Mouse (Mus musculus): ENCODE results near the gene Inpp1. TPM values are rescaled to one million over a fixed set of nuclear protein-coding genes. Genes with fewer than 3 reads are reported as not detected.
"Not testable (repeated sequence)": the region's sequence is repeated elsewhere in the genome, so short reads cannot be mapped to it uniquely, and the experiment has no call there.

Inpp1 gene
- 1 to 10 TPM; 4.4 to 7.6 (median 6.5) TPM for total RNA-seq (2022)

DNA sequence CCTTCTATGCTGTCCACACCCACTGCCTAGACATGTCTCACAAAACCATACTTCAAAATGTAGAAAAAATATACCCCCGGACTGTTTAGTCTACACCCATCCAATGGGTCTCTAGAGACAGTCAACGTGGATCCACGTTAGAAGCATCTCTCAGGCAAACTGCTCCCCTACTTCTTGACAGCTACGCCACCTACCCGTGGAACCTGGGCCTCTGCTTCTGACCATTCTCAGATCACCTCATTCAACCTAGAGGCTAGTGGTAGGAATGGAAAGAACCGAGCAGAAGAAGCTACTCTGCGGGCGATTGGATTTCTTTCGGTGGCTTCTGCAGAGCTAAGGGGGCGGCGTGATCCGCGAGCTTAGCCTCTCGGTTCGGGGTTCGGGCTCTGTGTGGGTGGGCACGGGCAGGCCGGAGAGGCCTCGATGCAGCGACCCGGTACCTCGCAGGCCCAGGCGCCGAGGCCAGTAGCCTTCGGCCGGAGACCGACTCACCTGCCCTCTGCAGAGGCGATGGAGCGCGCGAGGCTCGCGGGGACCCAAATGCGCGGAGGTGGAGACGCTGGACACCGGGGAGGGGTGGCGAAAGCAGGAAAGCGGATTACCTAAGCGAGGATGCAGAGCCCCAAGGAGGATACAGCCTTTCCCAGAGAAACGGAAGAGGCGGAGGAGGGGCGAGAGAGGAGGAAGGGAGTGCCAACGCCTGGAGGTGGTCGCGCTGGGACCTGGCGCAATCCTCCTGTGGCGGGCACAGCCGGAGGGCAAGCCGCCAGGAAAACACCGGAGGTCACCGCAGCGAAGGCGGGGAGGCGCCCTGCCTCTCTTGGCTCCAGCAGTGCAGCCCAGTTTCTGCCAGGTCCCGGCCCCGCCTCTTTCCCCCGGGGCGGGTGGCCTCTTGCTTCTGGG is at the start of gene Inpp1:
Inpp1 (minus strand) TSS at position 779 of the 903 bp plus-strand sequence.
- DNase-seq (ENCODE audit: low spot score in 2 of 2), result peak; percentile 70 to 80

DNA sequence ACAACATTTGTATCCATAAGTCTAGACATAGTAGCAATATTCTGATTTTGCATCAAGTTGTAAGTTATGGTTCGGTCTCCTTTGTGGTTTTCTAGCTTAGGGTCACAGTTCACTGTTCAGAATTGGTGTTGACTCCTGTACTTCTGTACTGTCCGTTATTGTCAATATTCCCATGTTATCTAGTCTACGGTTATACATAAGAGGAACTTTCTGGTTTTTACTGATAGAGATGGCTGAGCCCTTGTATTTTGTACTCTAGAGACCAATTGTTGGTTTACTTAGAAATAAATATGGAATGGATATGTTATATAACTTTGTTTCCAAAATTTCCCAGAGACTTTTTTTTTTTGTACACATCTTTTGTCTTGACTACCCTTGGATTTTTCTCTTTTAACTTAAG is 48.5 kb upstream of the Inpp1 start:
- no peak for DNase-seq (ENCODE audit: low spot score in 2 of 2)

DNA sequence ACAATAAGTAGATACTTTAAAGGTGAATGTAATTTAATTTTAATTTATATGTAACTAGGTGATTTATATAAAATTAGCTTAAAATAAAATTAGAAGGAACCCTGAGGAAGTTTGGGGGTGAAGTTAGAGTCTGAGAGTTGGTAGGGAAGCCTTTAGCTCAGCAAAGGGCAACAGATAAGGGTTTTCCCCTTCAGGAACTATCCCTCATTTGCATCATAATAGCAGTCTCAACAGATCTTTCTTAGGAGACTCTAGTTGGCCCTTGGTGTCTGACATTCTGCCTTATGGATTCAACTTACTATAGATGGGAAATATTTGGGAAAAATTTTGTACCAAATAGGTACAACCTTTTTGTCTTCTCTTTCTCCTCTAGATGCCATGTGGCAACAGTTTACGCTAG is 46.7 kb upstream of the Inpp1 start:
- DNase-seq (ENCODE audit: low spot score in 2 of 2), result no peak

DNA sequence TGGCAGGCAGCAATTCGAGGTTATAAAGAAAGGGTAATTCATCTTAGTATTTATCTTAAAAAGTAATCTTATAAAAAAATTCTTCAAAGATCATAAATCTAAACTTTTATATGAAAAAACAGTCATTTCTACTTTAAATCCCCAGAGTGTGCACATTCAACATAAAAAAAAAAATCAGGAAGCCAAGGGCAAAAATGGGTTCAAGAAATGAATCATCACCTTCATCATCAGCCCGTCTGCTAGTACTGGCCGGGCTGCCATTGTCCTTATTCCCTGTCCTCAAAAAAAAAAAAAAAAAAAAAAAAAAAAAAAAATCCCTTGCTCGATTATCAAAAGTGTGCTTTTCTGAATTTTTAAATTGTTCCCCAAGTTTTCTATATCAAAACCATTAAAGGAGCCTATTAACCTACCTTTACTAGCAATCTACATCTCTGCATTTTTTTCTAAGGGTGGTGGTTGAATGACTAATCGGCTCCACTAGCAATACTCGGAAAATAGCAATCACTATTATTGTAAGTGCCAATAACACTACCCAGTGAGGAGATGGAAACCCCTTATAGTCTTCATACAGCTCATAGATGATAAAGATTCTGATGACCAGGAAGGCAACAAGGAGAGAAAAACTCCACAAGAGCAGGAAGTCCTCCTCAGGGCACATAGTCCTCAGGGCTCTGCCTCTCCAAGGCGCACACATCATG is 38.6 kb upstream of the Inpp1 start:
- DNase-seq (ENCODE audit: low spot score in 2 of 2), result no peak

DNA sequence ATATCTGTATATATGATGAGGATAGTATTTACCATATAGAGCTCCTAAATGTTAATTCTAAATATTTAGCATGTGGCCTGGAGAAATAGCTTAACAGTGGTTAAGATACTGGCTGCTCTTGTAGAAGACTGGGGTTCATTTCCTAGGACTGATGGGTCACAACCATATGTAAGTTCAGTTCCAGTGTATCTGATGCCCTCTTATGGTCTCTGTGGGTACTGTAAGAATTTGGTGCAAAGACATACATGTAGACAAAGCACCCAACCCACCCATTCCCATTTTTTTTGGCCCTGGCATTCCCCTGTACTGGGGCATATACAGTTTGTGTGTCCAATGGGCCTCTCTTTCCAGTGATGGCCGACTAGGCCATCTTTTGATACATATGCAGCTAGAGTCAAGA is 36.5 kb upstream of the Inpp1 start:
- not testable (repeated sequence) for DNase-seq (ENCODE audit: low spot score in 2 of 2)

DNA sequence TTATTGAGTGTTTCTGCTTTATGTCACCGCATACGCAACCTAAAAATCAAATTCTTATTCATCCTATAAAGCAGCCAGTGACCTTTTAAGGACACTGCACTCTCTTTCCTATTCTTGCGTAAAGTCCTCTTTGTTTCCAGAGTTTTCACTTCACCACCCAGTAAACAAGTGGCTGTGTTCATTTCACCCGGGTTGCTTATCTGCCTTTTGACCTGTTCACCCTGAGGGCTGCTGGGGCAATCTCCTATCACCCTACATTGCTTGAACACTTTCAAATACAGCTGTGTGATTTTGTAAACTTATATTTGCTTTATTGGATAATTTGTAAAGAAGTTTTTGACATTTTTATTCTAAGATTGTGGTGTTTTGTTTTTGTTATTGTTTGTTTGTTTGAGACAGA is 31.9 kb upstream of the Inpp1 start:
- DNase-seq (ENCODE audit: low spot score in 2 of 2), result no peak

DNA sequence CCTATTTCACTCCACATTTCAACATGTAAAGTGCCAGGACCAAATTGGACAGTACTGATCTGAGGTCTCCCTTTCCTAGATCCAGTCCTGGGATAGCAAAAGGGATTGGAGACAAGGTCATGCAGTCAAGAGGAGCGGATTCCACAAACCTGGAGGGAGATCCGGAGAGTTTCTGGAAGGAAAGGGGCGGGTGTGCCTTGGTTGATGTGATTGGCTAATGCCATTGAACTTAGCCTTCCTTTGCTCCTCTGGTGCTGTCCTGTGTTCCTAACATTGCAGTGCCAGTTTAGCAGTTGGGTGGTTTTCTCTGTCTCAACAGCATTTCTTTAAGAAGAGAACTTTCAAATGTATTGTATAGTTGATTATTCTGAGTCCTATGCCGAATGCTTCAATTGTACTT is 29.1 kb upstream of the Inpp1 start:
- DNase-seq (ENCODE audit: low spot score in 2 of 2), result no peak

DNA sequence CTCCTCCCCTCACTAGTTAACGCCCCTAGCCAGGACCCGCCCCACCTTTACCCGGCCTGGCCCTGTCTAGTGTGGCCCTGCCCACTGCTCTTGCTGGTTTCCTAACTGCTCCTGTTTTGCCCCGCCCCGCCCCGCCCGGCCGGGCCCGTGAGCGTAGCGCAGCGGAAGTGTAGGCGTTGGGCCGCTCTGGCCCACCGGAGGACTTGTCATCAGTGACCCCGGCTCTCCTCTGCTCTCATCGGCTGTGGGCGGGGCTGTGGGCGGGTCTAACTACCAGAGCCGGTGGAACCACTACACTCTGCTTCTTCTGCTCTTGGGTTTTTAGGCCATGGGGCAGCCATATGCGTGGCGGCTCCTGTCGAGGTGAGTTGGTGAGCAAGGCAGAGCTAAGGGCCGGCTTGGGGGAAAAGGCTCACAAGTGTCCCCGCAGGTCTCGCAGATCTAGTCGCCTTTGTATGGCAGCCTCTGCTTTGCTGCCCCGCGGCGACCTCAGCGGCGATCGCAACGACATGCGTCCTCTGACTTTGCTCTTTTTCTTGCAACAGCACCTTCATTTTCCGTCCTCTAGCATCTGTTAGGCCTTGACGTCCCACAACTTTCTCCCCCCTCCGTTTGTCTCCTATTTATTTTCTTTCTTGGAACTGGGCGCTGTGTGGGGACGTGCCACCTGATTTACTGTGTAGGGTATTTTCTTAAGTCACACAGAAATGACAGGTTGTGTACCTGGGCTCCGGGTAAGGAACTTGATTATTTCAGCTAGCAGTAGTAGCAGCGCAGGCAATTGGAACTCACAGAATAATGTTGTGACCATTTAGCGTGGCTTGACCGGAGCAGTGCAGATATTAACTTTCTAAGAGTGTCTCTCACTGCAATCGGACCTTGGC is 27.5 kb upstream of the Inpp1 start, which contains the start of gene Hibch:
Hibch (plus strand) TSS at position 148 of the 884 bp plus-strand sequence.
- DNase-seq (ENCODE audit: low spot score in 2 of 2), result peak; percentile 99

DNA sequence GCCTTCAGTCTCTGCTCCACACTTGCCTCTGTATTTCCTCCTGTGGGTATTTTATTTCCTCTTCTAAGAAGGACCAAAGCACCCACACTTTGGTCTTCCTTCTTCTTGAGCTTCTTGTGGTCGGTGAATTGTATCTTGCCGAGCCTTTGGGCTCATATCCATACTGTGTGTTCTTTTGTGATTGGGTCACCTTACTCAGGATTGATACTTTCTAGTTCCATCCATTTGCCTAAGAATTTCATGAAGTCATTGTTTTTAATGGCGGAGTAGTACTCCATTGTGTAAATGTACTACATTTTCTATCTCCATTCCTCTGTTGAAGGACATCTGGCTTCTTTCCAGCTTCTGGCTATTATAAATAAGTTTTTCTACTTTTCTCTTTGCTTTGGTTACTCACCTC is 26.9 kb upstream of the Inpp1 start:
- no peak for DNase-seq (ENCODE audit: low spot score in 2 of 2)

DNA sequence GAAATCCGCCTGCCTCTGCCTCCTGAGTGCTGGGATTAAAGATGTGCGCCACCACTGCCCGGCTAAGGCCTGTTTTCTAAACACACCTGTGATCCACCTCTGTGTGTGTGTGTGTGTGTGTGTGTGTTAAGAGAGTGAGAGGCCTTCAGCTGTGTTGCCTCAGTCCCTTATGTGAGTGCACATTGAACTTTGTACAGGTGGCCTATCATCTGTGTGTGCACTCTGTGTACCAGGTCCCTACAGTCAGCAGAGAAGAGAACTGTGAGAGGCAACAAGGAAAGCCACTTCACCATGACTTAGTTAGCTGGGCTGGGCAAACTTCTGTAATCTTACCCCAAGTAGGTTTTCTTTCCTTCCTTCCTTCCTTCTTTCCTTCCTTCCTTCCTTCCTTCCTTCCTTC is 21.6 kb upstream of the Inpp1 start:
- no peak for DNase-seq (ENCODE audit: low spot score in 2 of 2)

DNA sequence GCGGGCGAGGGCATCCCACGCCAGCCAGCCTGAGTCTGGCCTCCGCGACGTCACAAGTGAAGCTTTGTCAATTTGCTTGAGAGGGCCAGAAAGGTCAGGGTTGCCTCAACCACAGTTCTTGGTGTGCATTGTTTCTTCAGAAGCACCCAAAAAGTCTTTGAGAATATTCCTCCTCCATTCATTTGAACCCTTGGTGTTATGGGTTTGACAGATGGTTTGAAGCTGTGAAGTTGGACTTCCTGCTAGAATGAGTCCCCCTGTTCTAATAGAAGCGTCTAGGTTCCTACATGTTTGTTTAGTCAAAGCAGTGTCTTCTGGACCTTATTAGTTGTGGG is 292 bp upstream of the Inpp1 start:
- no peak for DNase-seq (ENCODE audit: low spot score in 2 of 2)

DNA sequence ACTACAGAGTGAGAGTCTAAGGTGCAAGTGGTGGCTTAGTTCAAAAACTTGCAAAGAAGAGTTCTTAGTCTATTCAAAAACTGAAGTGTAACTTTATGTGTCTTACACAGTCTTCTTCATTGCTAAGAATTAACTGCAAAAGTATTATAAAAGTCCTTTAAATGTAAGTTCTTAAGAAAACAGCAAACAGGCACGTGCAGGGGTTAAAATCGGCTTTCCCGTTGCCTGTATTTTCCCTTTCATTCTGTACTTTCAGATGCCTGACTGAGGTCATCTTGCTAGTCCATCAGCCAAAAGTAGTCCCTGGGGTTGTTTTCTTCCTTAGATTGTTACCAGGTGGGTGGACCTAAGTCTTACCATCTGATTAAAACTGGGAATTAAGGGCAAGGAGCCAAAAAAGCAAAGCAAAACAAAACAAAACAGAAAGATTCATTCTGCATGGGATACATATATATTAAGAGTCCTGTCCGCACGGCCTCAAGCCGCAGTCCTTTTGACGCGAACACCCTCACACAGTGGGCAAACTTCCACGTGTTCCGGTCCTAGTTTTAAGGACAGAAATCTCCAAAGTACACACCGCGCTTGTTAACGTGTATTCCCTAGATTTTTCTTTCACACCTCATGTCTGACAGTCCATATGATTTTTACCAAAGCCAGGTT is 1.1 kb downstream of the Inpp1 start:
- no peak for DNase-seq (ENCODE audit: low spot score in 2 of 2)

DNA sequence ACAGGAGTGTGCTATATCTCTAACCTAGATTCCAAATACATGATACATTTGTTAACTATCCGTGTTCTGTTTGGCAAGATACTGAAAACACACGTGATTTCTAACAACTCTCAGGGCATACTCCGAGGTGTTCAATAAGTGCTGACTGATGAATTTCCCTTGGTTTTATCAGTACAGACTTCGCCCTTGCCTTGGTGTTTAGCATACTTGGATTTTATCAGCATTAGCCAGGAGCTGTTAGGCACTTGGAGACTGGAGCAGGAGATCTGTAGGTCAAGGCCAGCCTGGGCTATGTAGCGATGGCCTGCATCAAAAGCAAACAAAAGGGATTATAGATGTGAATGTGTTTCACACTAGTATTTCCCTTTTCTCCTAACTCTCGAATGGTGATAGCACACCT is 9.0 kb downstream of the Inpp1 start:
- DNase-seq (ENCODE audit: low spot score in 2 of 2), result no peak

DNA sequence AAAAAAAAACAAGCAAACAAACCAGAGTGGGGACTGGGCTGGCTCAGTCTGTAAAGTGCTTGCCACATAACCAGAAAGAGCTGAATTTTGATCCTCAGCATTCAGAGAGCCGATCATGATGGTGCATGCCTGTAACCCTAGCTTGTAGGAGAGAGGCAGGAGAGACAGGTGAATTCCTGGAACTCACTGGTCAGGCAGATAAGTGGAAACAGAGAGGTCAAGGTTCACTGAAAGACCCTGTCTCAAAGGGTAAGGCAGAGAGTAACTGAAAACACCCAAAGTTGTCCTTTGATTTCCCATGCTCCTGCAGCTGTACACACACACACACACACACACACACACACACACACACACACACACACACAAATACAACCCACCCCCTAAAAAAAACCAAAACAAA is 12.4 kb downstream of the Inpp1 start:
- no peak for DNase-seq (ENCODE audit: low spot score in 2 of 2)

DNA sequence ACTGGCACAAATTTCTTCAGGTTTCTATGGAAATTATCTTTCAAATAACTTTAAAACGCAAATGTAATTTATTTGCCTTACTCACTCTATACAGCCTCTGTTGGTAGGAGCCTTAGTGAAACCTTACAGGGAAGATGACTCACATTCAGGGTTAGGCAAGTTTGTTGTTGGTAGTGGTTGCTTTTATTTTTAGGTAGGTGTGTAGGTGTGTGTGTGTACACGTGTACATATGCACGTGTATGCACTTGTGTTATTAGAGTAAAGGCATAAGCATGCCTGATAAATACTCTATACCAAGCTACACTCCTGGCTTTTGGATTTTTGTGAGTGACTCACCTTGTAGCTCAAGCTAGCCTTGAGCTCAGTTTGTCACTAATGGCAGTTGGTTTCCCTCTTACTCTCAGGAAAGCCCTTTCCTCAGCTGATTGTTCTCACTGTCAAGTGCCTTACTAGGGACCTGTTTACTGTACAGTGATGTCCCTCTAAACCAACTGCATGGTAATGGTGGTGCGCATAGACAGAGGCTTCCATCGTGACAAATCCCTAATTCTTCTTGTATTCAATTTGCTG is 15.0 kb downstream of the Inpp1 start:
- no peak for DNase-seq (ENCODE audit: low spot score in 2 of 2)

DNA sequence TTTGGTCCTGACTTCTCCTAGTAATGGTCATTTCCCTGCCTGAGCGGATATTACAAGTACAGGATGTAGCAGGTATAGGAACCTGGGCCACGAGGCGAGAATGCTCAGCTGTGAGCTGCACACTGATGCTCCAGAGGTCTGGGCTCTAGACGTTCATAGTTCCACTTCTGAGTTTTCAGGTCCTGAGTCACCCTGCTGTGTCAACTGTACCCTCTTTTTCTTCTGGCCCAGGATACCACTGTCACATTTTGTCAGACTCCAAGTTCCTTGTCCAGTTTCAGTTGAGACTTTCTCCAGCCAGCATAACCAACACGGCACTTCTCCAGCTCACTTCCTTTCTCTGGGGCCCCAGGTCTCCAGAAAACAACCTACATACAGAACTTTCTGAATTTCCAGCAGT is 15.8 kb downstream of the Inpp1 start:
- DNase-seq (ENCODE audit: low spot score in 2 of 2), result no peak

DNA sequence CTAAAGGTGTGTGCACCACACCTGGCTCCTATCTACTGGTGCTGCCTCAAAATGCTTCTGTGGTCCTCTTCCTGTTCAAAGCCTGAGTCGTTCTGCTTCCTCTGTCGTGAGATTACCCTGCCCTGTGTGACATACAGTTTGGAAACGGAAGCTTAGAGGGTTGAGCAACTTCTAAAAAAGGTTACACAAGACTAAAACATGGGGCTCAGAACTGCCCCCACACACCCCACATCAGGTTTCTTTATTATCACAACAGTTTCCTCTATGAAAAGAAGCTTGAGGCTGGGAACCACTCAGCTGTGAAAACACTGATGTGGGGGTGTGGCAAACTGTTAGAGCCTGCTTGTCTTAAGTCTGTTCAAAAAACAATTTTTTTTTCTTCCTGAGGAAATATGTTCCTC is 17.1 kb downstream of the Inpp1 start:
- no peak for DNase-seq (ENCODE audit: low spot score in 2 of 2)

DNA sequence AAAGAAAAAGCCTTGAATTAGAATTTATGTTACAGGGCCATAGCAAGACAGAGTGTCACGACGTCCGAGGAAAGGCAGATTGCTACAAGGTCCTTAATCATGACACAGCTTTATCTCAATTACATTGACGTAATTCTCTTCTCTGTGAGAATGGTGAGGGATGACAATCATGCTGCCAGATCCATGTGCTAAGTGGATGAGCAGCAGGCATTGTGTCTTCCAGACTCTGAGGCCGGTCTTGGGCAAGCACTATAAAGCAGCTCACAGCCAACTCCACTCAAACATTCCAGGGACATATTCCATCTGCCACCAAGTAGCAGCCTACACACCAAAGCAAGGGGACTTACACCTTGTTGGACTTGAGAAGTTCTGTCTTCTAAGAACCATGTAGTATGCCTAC is 17.7 kb downstream of the Inpp1 start:
- no peak for DNase-seq (ENCODE audit: low spot score in 2 of 2)

DNA sequence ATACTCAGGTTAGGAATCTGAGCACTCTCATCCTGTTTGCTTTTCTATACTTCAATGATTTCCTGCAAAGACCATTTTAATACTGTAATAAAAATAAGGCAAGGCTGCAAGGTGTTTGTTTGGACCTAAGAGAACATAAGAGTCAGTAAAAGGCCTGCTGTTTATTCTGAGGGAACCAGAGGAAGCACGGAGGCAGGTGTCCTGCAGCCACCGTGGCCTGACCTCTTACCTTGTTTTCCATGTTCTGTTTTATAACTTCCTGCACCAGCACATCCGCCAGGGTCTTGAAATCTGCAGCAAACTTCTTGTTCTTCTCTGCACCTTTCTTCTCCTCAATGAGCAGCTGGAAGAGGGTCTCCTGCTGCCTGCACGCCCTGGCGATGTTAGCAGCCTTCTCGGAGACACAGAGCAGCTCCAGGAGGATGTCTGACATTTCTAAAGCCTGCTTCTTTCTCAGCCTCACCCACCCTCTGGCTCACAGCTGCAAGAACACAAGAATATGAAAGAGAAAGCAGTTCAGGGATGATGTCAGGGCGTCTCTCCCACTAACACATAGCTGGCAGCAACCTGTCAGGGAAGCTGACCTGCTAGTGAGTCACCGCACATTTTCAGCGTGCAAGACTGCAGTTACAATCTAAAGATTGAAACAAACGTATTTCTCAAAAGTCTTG is 18.3 kb downstream of the Inpp1 start:
- no peak for DNase-seq (ENCODE audit: low spot score in 2 of 2)

DNA sequence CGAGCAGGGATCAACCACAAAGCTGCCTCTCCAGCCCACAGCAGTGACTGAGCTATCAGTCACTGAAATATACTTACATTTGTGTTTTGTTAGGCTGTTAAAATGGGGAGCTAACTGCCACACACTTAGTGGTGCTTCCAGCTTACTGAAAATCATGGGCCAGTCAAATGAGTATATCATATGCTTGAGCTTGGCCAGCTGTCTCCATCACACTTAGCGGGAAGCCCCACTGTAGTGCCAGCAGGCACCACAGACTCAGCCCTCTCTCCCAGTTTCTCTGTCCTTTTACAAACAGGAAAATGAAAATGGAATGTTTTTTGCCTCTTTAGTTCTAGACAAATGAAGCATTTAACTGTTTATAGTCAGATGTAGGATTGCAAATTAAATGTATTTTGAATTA is 21.6 kb downstream of the Inpp1 start:
- DNase-seq (ENCODE audit: low spot score in 2 of 2), result no peak
